Mouse (Mus musculus): ENCODE data around the gene Snx12. TPM values are rescaled to one million over a fixed set of nuclear protein-coding genes. Genes with fewer than 3 reads are reported as not detected.

Gene Snx12
- polyA plus RNA-seq (2016; fragmentation: Nextera tagmentation; extraction: Ambion mirVana) = 64.3 and 69.3 TPM in 2 replicates

DNA sequence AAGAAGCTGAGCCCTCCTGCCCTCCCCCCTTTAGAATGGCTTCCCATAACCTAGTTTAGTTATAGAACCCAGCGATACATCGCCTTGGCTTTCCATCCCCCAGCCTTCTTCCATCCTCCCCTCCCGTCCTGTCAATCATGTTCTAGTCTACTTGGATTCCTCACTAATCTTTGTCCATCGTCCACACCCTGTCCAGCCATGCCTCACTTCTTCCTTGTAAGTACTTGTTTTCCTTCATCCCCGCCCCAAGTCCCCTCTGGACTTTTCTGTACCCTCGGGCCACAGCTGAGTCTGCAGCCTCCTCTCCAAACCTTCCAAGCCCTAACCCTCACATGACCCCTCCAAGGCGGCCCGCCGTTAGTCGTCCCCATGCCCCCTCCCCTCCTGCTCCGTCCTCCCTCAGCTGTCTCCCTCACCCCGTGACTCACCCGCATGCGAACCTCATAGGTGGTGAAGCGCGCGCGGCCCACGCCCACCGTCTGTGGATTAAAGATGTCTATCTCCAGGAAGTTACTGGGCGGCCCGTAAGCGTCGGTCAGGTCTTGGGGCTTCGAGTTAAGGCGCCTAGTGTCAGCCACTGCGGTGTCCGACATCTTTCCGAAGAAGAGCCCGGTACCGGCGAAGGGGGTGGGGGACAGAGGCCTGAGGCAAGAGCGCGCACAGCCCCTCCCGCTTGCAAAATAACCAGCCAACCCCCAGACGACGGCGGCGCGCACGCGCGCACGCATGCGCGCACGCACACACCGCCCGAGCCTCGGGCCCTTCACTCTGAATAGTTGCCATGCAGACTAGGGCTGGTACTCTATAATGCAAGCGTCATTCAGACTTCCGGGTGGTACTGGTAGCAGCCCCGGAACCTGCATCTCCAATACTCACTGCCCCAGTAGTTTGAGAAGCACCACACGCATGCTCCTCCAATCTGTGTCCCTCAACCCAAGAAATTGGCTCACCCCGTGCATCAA, at the start of gene Snx12:
Gene Snx12, minus strand, starts transcription at position 730 of the 962 bp plus-strand sequence.
- Histone ChIP-seq H3K27ac (peak within 1 kb of the TSS; percentile 89), H3K36me3 (peaks cover 7% of the 10 kb centered on the region; the same call in 1 of the 2 replicates), H3K27me3 (ENCODE audit: insufficient read depth, poor library complexity, severe bottlenecking) (peaks cover 12% of the 10 kb centered on the region), H3K4me3 (peak within 1 kb of the TSS; percentile 68), H3K4me1 (replicated peaks) (0 out of 2 replicates have a peak, but pooled peaks cover 6% of the 10 kb centered on the region), H3K9me3 (no peaks in the 10 kb centered on the region)
- peak; percentile 86 for DNase-seq (ENCODE audit: low spot score)
- WGBS = 17% methylated on average over 55 of the region's 55 CpGs

GRCm38 (mm10) chrX:101268755-101269124, 46.4 kb upstream of the Snx12 start, which contains the start of gene Gm20489:
Gm20489 (minus strand) TSS chrX:101269023.
- Histone ChIP-seq H3K9me3 (no peaks in the 10 kb centered on the region), H3K4me3 (no peak within 1 kb of the TSS), H3K36me3 (no peaks in the 10 kb centered on the region), H3K4me1 (replicated peaks) (peaks cover 6% of the 10 kb centered on the region; the same call in 1 of the 2 replicates), H3K27ac (no peak within 1 kb of the TSS), H3K27me3 (ENCODE audit: insufficient read depth, poor library complexity, severe bottlenecking) (peaks cover 39% of the 10 kb centered on the region)
- DNase-seq (ENCODE audit: low spot score) = no peak
- 71% methylated on average over 3 of the region's 3 CpGs for WGBS

- DNase-seq (ENCODE audit: low spot score) = no peak
- H3K9me3 ChIP-seq = no peaks in the 10 kb centered on the region
- H3K27me3 ChIP-seq (ENCODE audit: insufficient read depth, poor library complexity, severe bottlenecking) = peaks cover 36% of the 10 kb centered on the region
- no peak within 1 kb of the TSS for H3K4me3 ChIP-seq
- no peaks in the 10 kb centered on the region for H3K36me3 ChIP-seq
- no peak within 1 kb of the TSS for H3K27ac ChIP-seq
- 79% methylated on average over 5 of the region's 5 CpGs for WGBS
- peaks cover 6% of the 10 kb centered on the region; the same call in 1 of the 2 replicates for H3K4me1 ChIP-seq (replicated peaks)
Observed at GRCm38 (mm10) chrX:101268025-101268754, 45.8 kb upstream of the Snx12 start, which contains the start of gene Il2rg. Il2rg (minus strand) TSS chrX:101268255.

DNA sequence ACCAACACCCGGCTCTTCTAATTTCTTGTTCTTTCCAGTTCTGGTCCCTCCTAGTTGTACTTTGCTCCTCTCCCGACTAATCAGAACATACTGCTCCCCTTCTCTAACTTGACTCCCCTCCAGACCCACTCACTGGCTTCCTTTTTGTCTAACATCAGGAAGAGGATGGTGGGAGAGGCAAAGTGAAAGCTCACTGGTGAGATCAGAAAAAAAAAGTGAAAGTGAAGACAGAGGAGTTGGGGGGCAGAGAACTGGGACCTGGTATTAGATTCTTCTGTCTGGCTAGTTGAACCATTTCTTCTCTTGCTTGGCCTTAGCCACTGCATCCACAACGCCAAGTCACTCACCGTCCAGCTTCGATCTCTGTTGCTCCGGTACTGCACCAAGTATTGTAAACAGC, 44.3 kb upstream of the Snx12 start:
- peaks cover 6% of the 10 kb centered on the region; the same call in 1 of the 2 replicates for H3K4me1 ChIP-seq (replicated peaks)
- H3K36me3 ChIP-seq = no peaks in the 10 kb centered on the region
- H3K4me3 ChIP-seq = no peak overlapping the region
- H3K9me3 ChIP-seq = no peaks in the 10 kb centered on the region
- H3K27ac ChIP-seq = no peak overlapping the region
- no peak for DNase-seq (ENCODE audit: low spot score)
- peaks cover 24% of the 10 kb centered on the region for H3K27me3 ChIP-seq (ENCODE audit: insufficient read depth, poor library complexity, severe bottlenecking)
- WGBS = 96% methylated on average over 6 of the region's 6 CpGs

- no peak within 1 kb of the TSS for H3K4me3 ChIP-seq
- H3K4me1 ChIP-seq (replicated peaks) = peaks cover 23% of the 10 kb centered on the region
- 100% methylated on average over 1 of the region's 1 CpGs for WGBS
- H3K9me3 ChIP-seq = no peaks in the 10 kb centered on the region
- peaks cover 1% of the 10 kb centered on the region; the same call in 1 of the 2 replicates for H3K36me3 ChIP-seq
- no peak for DNase-seq (ENCODE audit: low spot score)
- peaks cover 25% of the 10 kb centered on the region for H3K27me3 ChIP-seq (ENCODE audit: insufficient read depth, poor library complexity, severe bottlenecking)
- H3K27ac ChIP-seq = peak within 1 kb of the TSS; percentile 29
Observed at GRCm38 (mm10) chrX:101263892-101264291, 41.5 kb upstream of the Snx12 start, which contains the start of gene Gm614. Gm614 (minus strand) TSS chrX:101263992.

- H3K27me3 ChIP-seq (ENCODE audit: insufficient read depth, poor library complexity, severe bottlenecking) = peaks cover 24% of the 10 kb centered on the region
- DNase-seq (ENCODE audit: low spot score) = peak; percentile 64
- H3K9me3 ChIP-seq = no peaks in the 10 kb centered on the region
- peaks cover 30% of the 10 kb centered on the region for H3K4me1 ChIP-seq (replicated peaks)
- peaks cover 10% of the 10 kb centered on the region; the same call in 1 of the 2 replicates for H3K36me3 ChIP-seq
- 0 out of 2 replicates have a peak overlapping the region, but pooled peaks have one; percentile 11 for H3K4me3 ChIP-seq
- WGBS = 19% methylated on average over 13 of the region's 13 CpGs
- peak overlapping the region; percentile 83 for H3K27ac ChIP-seq
Observed at GRCm38 (mm10) chrX:101260441-101261325, 38.3 kb upstream of the Snx12 start.

DNA sequence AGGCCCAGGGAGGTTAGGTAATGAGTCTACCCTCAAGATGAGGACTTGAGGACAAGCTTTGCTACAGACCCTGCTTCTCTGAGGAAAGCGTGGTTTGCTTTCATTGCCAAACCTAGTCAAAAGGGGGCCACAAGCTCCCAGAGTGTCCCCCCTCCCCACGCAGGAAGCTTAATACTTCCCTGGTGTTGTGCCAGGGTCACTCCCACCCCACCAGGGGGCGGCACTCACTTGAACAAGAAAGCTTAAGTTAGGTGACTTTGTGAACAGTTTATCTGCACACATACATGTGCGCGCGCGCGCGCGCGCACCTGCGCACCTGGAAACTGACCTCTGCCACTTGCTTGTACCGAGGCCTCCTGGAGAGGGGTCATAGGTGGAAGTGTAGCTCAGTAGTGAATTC, 34.2 kb upstream of the Snx12 start:
- no peak for DNase-seq (ENCODE audit: low spot score)
- no peak overlapping the region for H3K4me3 ChIP-seq
- WGBS = 85% methylated on average over 13 of the region's 13 CpGs
- no peaks in the 10 kb centered on the region for H3K9me3 ChIP-seq
- peaks cover 30% of the 10 kb centered on the region for H3K4me1 ChIP-seq (replicated peaks)
- H3K27ac ChIP-seq = no peak overlapping the region
- H3K27me3 ChIP-seq (ENCODE audit: insufficient read depth, poor library complexity, severe bottlenecking) = peaks cover 26% of the 10 kb centered on the region
- H3K36me3 ChIP-seq = peaks cover 10% of the 10 kb centered on the region; the same call in 1 of the 2 replicates

DNA sequence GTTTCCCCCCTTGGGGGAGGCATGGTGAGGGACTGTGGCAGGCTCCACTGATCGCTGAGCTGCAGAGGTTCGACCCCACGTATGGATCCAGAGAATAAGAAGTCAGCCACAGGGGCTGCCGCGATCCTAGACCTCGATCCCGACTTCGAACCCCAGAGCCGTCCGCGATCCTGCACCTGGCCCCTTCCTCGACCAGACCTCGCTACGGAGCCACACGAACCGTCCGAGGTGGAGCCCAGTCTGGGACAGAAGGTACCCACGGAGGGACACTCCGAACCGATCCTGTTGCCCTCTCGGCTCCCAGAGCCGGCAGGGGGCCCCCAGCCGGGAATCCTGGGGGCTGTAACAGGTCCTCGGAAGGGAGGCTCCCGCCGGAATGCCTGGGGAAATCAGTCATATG, 32.4 kb upstream of the Snx12 start:
- no peak for DNase-seq (ENCODE audit: low spot score)
- H3K4me1 ChIP-seq (replicated peaks) = peaks cover 14% of the 10 kb centered on the region; the same call in 1 of the 2 replicates
- H3K27me3 ChIP-seq (ENCODE audit: insufficient read depth, poor library complexity, severe bottlenecking) = peaks cover 23% of the 10 kb centered on the region
- no peaks in the 10 kb centered on the region for H3K9me3 ChIP-seq
- 13% methylated on average over 23 of the region's 26 CpGs for WGBS
- H3K27ac ChIP-seq = peak overlapping the region; percentile 87
- peak overlapping the region; percentile 59 for H3K4me3 ChIP-seq
- peaks cover 10% of the 10 kb centered on the region; the same call in 1 of the 2 replicates for H3K36me3 ChIP-seq

DNA sequence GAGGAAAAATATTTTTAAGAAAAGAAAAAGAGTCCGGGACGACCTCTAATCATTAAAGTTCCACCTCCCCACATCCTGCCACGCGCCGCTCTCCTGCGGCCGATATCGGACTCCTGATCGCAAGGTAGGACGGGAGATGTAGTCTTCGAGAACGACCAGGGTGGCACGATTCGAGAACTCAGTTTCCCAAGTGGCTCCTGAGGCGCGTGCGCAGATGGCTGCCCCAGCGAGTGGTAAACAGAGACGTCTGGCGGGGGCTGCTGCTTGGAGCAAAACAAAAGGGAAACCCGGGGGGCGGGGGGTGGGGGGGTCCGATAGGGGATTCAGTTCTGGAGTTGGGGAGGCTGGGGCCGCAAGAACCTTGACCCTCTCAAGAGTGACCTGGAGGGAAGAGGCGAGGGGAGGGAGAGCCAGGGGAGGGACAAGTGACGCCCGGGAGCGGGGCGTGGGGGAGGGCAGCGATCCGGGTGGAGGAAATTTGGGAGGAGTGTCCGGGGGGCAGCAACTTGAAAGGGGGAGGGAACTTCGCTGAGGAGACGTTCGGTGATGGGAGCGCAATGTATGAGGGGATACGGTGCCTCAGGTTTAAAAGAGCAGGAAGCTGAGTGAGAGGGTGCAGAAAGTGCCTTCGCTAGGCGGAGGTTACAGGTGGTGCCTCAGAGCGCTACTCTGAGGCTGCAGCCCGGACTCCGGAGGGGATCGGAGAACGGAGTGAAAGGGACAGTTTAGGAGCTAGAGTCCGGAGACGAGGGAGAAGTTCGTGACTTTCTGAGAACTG, 31.8 kb upstream of the Snx12 start, which contains the start of gene Foxo4:
Gene Foxo4, plus strand, starts transcription at position 577 of the 778 bp plus-strand sequence.
- peaks cover 23% of the 10 kb centered on the region for H3K27me3 ChIP-seq (ENCODE audit: insufficient read depth, poor library complexity, severe bottlenecking)
- no peaks in the 10 kb centered on the region for H3K9me3 ChIP-seq
- H3K4me1 ChIP-seq (replicated peaks) = peaks cover 12% of the 10 kb centered on the region; the same call in 1 of the 2 replicates
- H3K4me3 ChIP-seq = peak within 1 kb of the TSS; percentile 59
- WGBS = 19% methylated on average over 47 of the region's 47 CpGs
- peak; percentile 86 for DNase-seq (ENCODE audit: low spot score)
- H3K27ac ChIP-seq = peak within 1 kb of the TSS; percentile 87
- H3K36me3 ChIP-seq = peaks cover 10% of the 10 kb centered on the region; the same call in 1 of the 2 replicates

DNA sequence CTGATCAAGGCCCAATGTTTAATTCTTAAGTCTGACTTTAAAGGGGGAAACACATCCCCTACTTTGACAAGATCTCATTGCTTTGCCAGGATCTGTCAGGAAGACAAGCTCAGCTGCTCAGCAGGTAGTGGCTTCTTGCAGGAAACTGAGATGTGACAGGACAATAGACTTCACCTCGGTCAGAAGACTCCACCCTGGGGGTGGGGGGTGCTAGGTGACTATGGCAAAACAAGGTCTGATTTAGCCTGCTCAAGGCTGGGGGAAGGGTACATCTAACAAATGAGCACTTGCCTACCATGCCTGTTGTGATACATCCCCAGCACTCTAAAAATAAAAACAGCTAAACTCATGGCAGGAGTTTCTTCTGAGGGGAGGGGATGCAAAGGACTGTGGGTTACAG, 22.6 kb upstream of the Snx12 start:
- Histone ChIP-seq H3K36me3 (no peaks in the 10 kb centered on the region), H3K4me1 (replicated peaks) (no peaks in the 10 kb centered on the region), H3K9me3 (no peaks in the 10 kb centered on the region), H3K27ac (no peak overlapping the region), H3K27me3 (ENCODE audit: insufficient read depth, poor library complexity, severe bottlenecking) (no peaks in the 10 kb centered on the region), H3K4me3 (no peak overlapping the region)
- DNase-seq (ENCODE audit: low spot score) = no peak
- WGBS = 12% methylated on average over 1 of the region's 1 CpGs

DNA sequence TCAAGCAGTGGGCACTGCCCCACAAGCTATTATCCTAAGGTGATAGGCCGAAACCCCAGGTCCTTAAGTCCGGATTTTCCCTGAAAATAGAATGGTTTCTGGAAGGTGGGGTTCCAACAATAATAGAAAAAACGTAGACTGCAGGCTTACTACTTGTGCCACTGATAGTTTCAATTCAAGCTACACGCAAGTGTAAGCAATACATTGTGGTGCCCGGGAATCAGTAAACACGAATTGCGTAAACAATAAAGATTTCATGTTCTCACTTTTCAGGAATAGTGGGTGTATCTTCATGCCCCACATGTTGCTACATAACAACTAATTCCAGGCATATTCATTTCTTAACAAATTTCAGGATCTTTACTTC, 416 bp upstream of the Snx12 start:
- H3K27ac ChIP-seq = peak overlapping the region; percentile 74
- DNase-seq (ENCODE audit: low spot score) = no peak

More for the DNA sequence above, 416 bp upstream of the Snx12 start:
- Histone ChIP-seq H3K9me3 (no peaks in the 10 kb centered on the region), H3K4me3 (peak overlapping the region; percentile 68), H3K4me1 (replicated peaks) (0 out of 2 replicates have a peak, but pooled peaks cover 6% of the 10 kb centered on the region), H3K36me3 (peaks cover 7% of the 10 kb centered on the region; the same call in 1 of the 2 replicates), H3K27me3 (ENCODE audit: insufficient read depth, poor library complexity, severe bottlenecking) (peaks cover 12% of the 10 kb centered on the region)
- WGBS = 36% methylated on average over 7 of the region's 7 CpGs
